Mouse (Mus musculus) v-Abl transformed pro-B cells (cell line): ENCODE data around the gene Spata31d1c.

Source experiments
- in situ Hi-C, 2 experiments: fragments of 400-800 bp; cut with MboI; formaldehyde crosslinking; loops; one replicate each; pipeline ENCODE4 v1.15.1; 2025; ENCODE audit not compliant: unreplicated experiment in 2 of 2

Gene Spata31d1c

DNA sequence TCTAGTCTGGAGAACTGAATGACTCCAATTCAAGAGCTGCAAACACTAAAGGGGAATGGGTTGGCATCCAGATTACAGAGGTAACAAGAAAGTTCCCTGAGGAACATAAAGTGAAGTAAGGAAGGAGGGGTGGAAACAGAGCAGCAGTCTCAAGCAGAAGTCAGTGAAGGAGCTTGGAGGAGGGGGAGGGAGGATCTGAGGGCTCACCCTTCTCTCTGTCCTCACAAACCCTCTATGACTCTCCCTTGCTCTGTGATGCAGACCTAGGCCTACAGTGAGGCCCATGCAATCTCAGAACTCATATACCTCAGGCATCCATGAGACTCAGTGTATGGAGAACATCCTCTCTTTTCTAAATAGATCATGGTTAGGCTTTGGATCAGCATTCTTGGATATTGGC is at the start of gene Spata31d1c:
Gene Spata31d1c (plus strand): TSS at position 301 of the 400 bp plus-strand sequence.
- in situ Hi-C loops: no loop called here

DNA sequence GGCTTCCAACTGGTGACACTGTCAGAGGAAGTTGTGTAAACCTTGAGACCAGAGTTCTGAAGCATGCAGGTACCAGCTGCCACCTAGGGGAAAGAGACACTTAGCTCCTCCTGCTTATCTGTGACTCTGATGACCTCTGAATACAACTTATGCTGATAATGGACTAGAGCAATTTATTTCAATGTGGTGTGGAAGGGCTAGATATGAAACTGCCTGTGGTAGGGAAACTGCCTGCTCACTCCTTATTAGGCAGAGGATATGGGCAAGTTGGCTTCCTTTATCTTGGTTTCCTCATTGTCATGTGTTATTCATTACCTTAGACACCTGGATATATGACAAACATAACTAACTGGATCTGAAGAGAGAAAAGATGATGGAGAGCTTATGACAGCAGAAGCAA is 44.0 kb upstream of the Spata31d1c start:
- in situ Hi-C loops: no loop called here

GRCm38 (mm10) chr13:65005414-65005813 is 27.4 kb upstream of the Spata31d1c start:
- in situ Hi-C loops: no loop called here

DNA sequence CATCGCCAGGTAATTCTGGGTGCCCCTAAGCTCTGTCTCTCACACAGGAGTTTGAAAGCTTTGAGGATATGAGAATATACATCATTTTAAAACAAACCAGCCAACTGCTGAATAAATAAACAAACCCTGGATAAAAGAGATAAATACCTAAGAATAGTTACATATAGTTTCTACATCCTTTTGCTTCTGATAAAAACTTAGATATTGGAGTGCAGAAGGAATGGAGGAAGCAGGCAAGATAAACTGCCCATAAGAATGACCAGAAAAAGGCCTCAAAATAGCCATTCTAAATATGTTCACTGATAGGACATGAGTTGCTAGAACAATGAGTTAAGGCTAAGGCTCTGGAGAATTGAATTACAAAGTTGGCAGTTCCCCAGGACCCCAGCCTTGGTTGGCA is 26.1 kb upstream of the Spata31d1c start:
- in situ Hi-C loops: no loop called here

DNA sequence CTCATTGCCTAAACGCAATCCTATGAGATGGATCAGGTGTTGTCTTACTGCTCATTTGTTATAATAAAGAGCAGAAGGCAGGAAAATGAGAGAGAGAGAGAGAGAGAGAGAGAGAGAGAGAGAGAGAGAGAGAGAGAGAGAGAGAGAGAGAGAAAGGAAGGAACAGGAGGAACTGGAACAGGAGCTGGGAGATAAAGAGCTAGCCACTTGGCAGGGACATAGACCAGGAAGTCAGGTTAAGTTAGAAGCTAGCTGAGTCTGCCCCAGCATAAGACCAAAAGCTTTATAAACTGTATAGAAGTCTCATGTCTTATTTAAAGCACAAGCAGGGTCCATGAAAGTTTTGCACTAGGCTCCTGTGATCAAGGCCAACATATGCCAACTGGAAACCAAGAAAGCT is 24.9 kb upstream of the Spata31d1c start:
- in situ Hi-C loops: no loop called here

DNA sequence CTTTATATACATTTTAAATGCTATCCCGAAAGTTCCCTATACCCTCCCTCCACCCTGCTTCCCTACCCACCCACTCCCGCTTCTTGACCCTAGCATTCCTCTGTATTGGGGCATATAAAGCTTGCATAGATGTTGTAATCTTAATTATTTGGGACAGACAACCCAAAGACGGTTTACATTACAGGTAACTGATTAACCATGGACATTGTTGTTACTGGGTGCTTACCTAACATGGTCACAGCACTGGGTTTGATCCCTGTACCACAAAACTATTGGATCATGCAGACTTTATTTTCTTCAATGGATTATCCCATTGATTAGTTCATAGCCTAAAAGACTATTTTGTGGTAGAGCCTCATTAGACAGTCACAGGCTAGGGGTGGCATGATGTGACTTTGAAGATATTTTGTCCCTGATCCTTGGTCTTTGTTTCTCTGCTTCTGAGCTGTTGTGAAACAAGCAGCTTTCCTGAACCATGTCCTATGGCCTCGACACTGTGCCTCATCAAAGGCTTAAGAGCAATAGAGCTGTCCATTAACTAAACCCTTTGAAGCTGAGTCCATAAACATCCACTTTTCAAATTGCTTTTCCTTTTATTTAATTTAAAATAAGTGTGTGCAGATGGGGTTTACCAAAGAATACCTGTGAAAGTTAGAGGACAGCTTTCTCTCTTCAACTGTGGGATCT is 21.7 kb upstream of the Spata31d1c start:
- in situ Hi-C loops: no loop called here

DNA sequence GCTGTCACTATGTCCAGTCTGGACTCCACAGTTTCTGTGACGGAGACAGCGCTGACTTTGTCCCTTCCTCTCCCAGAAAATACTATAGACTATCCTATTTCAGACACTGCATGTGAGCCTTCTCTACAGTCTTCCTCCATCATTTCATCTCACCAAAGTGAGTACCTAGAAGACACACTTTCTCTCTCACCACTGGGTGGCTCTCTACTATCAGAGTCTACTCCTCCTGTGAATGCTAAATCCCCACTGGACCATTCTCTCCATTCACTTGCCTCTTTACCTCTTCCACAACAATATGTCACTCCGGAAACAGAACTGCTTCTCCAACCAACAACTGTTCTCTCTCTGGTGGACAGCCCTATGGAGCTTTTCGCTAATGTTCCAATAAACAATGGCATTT is 2.2 kb downstream of the Spata31d1c start:
- in situ Hi-C loops: no loop called here

DNA sequence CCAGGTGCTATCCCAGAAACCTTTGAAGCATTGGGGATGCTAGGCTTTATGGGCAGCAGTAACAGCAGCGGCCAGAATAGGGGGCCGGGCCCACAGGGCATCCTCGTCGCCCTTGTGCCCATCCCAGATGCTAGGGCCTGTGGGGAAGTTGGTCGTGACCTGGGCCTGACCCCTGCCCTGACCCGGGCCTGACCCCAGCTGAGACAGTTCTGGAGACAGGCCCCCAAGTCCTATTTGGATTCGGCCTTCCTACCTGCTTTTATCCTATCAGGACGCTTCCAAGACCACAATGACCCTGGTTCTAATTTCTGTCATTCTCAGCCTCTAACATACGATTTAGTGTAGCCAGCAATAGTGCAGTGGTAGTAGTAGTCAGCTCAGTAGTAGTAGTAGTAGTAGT is 19.8 kb downstream of the Spata31d1c start, which contains the start of gene Prss47:
Gene Prss47 (minus strand): TSS at position 101 of the 400 bp plus-strand sequence.
- in situ Hi-C loops: no loop called here

DNA sequence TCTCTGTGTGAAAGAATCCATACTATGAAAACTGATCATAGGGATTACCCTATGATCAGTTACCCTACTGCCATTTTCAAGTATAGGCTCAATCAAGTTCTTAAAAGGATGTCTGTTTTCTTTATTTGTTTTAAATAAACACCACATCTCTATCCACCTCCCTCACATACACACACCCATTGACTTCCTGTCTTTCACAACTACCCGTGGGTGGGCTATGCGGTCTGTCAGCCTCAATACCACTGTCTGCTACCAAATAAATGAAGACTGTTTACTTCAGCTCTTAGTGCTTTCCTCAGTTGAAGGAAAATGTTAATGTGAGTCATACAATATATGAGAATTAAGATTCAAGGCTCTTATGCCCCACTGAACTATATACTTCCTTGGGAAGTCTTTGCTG is 37.1 kb downstream of the Spata31d1c start:
- in situ Hi-C loops: no loop called here
